Mouse (Mus musculus) neural tube, embryonic 12.5 days (tissue): Measurements from ENCODE around the gene Sp8. TPM values are rescaled to one million over a fixed set of nuclear protein-coding genes. Genes with fewer than 3 reads are reported as not detected.

ENCODE experiments used
- ATAC-seq: fragments of 200-750 bp; cut with Nextera tagmentation; 2 replicates; pipeline ENCODE4 v1.8.0; 2017; ENCODE audit warnings: low read depth, mild to moderate bottlenecking, moderate TSS enrichment, moderate library complexity; ENCODE audit not compliant: low FRiP score
- H3K27ac ChIP-seq: fragments of 300-500 bp; sonication (generic); 2 replicates; pipeline ENCODE4 v1.5.1; 2016
- H3K27me3 ChIP-seq: fragments of 300-500 bp; sonication (generic); replicated peaks from 2 replicates; pipeline ENCODE4 v1.6.1; 2016; ENCODE audit warnings: mild to moderate bottlenecking
- H3K36me3 ChIP-seq: fragments of 300-500 bp; sonication (generic); 2 replicates; pipeline ENCODE4 v1.6.1; 2016; ENCODE audit warnings: mild to moderate bottlenecking
- H3K4me1 ChIP-seq: fragments of 300-500 bp; sonication (generic); 2 replicates; pipeline ENCODE4 v1.6.1; 2016
- H3K4me2 ChIP-seq: fragments of 300-500 bp; sonication (generic); replicated peaks from 2 replicates; pipeline ENCODE4 v1.6.1; 2016; ENCODE audit warnings: mild to moderate bottlenecking
- H3K4me3 ChIP-seq: fragments of 300-500 bp; sonication (generic); 2 replicates; pipeline ENCODE4 v1.5.1; 2016
- H3K9ac ChIP-seq: fragments of 300-500 bp; sonication (generic); 2 replicates; pipeline ENCODE4 v1.6.1; 2016; ENCODE audit warnings: mild to moderate bottlenecking
- H3K9me3 ChIP-seq: fragments of 300-500 bp; sonication (generic); 2 replicates; pipeline ENCODE4 v1.6.1; 2016; ENCODE audit warnings: mild to moderate bottlenecking
- WGBS: fragments of 180-500 bp; shearing (Covaris S2); methylation state at CpG from one replicate; pipeline ENCODE4 v1.1.7; 2016; 5-methylcytosine and 5-hydroxymethylcytosine counted together
- polyA plus RNA-seq: library from polyadenylated mRNA; unstranded; fragments of >200 nt; fragmentation: Nextera tagmentation; extraction: Ambion mirVana; gene quantifications from 2 replicates; pipeline ENCODE4 v1.2.1, GENCODE M21; 2016

The Sp8 gene
- polyA plus RNA-seq, 1 experiment from 2014 or later: 6.3 TPM

DNA sequence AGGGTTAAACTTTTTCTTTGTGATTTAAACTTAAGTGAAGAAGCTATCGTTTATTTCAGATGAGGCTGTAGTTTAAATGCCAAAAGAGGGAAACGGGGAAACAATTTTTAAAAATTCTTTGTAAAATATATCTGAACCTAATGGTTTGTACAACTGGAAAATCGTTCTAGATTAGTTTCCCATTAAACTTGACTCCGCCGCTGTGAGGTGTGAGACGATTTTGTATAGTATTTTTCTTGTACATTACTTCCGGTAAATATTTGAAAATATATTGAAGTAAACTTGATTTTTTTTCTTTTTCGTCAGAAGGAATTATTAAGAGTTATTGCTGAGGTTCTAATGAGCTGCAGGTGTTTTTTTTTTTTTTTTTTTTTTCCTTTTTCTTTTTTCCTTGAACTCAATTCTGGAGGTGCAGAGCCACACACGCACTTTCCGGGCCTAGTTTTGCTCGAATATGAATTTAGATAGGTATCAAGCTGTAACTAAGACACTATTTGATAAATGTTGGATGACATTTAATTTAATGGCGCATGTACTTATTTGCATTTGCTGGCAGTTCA lies 4.8 kb downstream of the Sp8 start:
- no peak overlapping the region for H3K4me3 ChIP-seq
- H3K27ac ChIP-seq: no peak overlapping the region
- peaks cover 36% of the 10 kb centered on the region for H3K4me1 ChIP-seq
- 8% methylated on average over 12 of the region's 12 CpGs for WGBS
- H3K9ac ChIP-seq: no peak overlapping the region
- no peak for ATAC-seq
- 0 out of 2 replicates have a peak overlapping the region, but pooled peaks have one; percentile 22 for H3K4me2 ChIP-seq
- H3K36me3 ChIP-seq: no peaks in the 10 kb centered on the region
- H3K9me3 ChIP-seq: no peaks in the 10 kb centered on the region
- peaks cover 78% of the 10 kb centered on the region for H3K27me3 ChIP-seq

GRCm38 (mm10) chr12:118853331-118853730 lies 7.2 kb downstream of the Sp8 start:
- Histone ChIP-seq H3K4me1 (peaks cover 21% of the 10 kb centered on the region), H3K4me3 (no peak overlapping the region), H3K27me3 (peaks cover 64% of the 10 kb centered on the region), H3K27ac (no peak overlapping the region), H3K4me2 (peak overlapping the region; percentile 38), H3K36me3 (no peaks in the 10 kb centered on the region), H3K9me3 (no peaks in the 10 kb centered on the region), H3K9ac (no peak overlapping the region)
- WGBS: 9% methylated on average over 3 of the region's 3 CpGs
- ATAC-seq: no peak

- Histone ChIP-seq H3K27ac (no peak overlapping the region), H3K4me3 (peak overlapping the region; percentile 38), H3K36me3 (no peaks in the 10 kb centered on the region), H3K4me1 (peaks cover 11% of the 10 kb centered on the region), H3K9ac (no peak overlapping the region), H3K4me2 (peak overlapping the region; percentile 65), H3K9me3 (no peaks in the 10 kb centered on the region), H3K27me3 (peaks cover 53% of the 10 kb centered on the region)
- ATAC-seq: peak; percentile 5; the same call in 1 of the 2 replicates
- WGBS: 1% methylated on average over 10 of the region's 10 CpGs
Observed at GRCm38 (mm10) chr12:118854401-118854800, 8.3 kb downstream of the Sp8 start.

GRCm38 (mm10) chr12:118854831-118855453 lies 8.8 kb downstream of the Sp8 start:
- H3K9me3 ChIP-seq: no peaks in the 10 kb centered on the region
- ATAC-seq: peak; percentile 97
- peak overlapping the region; percentile 17; the same call in 1 of the 2 replicates for H3K27ac ChIP-seq
- H3K9ac ChIP-seq: peak overlapping the region; percentile 51; the same call in 1 of the 2 replicates
- H3K4me3 ChIP-seq: peak overlapping the region; percentile 38
- WGBS: under 1% methylated on average over 34 of the region's 34 CpGs
- peaks cover 9% of the 10 kb centered on the region for H3K4me1 ChIP-seq
- H3K36me3 ChIP-seq: no peaks in the 10 kb centered on the region
- peaks cover 48% of the 10 kb centered on the region for H3K27me3 ChIP-seq
- H3K4me2 ChIP-seq: peak overlapping the region; percentile 65

DNA sequence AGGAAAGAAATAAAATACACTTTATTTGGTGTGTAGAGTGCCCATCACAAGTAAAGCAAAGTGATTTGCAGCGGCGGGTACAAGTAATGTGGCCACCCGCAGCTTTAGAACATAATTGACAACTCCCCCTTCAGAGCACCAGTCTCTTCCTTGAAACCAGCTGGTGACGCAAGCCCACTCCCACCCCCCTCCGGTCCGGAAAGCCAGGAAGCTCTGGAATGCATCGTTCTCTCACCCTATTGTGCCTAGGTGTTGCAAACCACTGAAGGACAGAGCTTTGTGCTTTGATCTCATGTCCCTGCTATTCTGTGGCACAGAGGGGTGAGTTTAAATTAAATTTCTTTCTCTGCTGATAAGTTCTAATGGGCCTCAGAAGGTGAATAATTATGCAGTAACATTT lies 10.0 kb downstream of the Sp8 start:
- no peak overlapping the region for H3K9ac ChIP-seq
- H3K36me3 ChIP-seq: no peaks in the 10 kb centered on the region
- H3K27ac ChIP-seq: no peak overlapping the region
- H3K9me3 ChIP-seq: no peaks in the 10 kb centered on the region
- H3K4me3 ChIP-seq: no peak overlapping the region
- no peak for ATAC-seq
- peaks cover 9% of the 10 kb centered on the region for H3K4me1 ChIP-seq
- H3K27me3 ChIP-seq: peaks cover 41% of the 10 kb centered on the region
- H3K4me2 ChIP-seq: no peak overlapping the region
- 1% methylated on average over 7 of the region's 7 CpGs for WGBS

DNA sequence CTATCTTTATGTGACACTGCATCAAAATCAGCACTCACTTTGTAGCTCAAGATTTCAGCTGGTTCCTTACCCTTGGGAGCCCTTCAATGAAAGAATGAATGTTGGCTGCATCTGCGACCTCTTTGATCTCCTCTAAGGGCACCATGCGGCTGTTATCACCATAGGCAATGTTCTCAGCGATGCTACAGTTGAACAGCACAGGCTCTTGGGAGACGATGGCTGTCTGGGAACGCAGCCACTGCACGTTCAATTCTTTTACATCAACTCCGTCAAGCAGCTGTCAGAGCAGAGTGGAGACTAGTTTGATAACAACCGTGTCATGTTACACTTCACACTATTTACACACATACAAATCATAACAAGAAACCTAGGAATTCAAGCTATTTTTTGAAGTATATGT lies 26.5 kb downstream of the Sp8 start:
- Histone ChIP-seq H3K4me2 (no peak overlapping the region), H3K36me3 (no peaks in the 10 kb centered on the region), H3K4me3 (no peak overlapping the region), H3K9ac (no peak overlapping the region), H3K27ac (no peak overlapping the region), H3K4me1 (no peaks in the 10 kb centered on the region), H3K9me3 (no peaks in the 10 kb centered on the region), H3K27me3 (no peaks in the 10 kb centered on the region)
- WGBS: 82% methylated on average over 8 of the region's 8 CpGs
- no peak for ATAC-seq

- Histone ChIP-seq H3K36me3 (no peaks in the 10 kb centered on the region), H3K4me3 (no peak overlapping the region), H3K4me2 (no peak overlapping the region), H3K9ac (no peak overlapping the region), H3K4me1 (no peaks in the 10 kb centered on the region), H3K27me3 (no peaks in the 10 kb centered on the region), H3K9me3 (no peaks in the 10 kb centered on the region), H3K27ac (no peak overlapping the region)
- no peak for ATAC-seq
Observed at GRCm38 (mm10) chr12:118882790-118883189, 36.7 kb downstream of the Sp8 start.

DNA sequence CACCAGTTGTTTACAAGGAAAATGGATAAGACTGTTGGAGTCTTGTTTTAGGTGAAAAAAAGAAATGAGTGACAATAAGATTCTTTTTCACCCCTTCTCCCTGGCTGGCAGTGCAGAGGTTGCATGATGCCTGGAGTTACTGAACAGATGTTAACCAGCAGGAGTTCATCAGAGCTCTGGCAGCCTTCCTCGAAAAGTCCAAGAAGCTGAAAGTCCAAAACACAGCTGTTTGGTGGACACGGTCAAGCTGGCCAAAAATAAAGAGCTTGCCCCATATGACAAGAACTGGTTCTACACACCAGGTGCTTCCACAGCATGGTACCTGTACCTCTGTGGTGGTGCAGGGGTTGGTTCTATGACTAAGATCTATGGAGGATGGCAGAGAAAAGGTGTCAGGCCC lies 41.8 kb downstream of the Sp8 start:
- Histone ChIP-seq H3K4me2 (no peak overlapping the region), H3K4me1 (no peaks in the 10 kb centered on the region), H3K9ac (no peak overlapping the region), H3K27me3 (no peaks in the 10 kb centered on the region), H3K36me3 (no peaks in the 10 kb centered on the region), H3K9me3 (no peaks in the 10 kb centered on the region), H3K27ac (no peak overlapping the region), H3K4me3 (no peak overlapping the region)
- WGBS: 75% methylated on average over 2 of the region's 2 CpGs
- no peak for ATAC-seq

Other genes starting within 250 kb of the Sp8 start
- gene Abcb5, start 120.1 kb downstream of the Sp8 start, polyA plus RNA-seq: not detected in 2 replicates